25 mouse cellular contexts compared by ENCODE assay signal in genomic region chr8:124746661-124747060, GRCm38 (mm10). TPM values are rescaled to one million over a fixed set of nuclear protein-coding genes. Genes with fewer than 3 reads are reported as not detected.
DNase-seq lines count a peak whose midpoint lies in the region; ATAC-seq lines count a peak whose summit lies in the region.
"Had no signal": no experiment of that assay in that cellular context is flagged by ENCODE, and none has a peak within 500 bp of the region (broad histone marks: within the 10 kb centered on the region; RNA-seq: fewer than 3 reads in every experiment).

No protein-coding gene starts in this region.

- H3K27me3 ChIP-seq in limb, embryonic 12.5 days = peaks cover 27% of the 10 kb centered on the region
- peaks cover 29% of the 10 kb centered on the region for H3K27me3 ChIP-seq in limb, embryonic 10.5 days (ENCODE audit: low read depth, poor library complexity, severe bottlenecking)
- H3K27me3 ChIP-seq in liver, embryonic 16.5 days (ENCODE audit: control insufficient read depth, insufficient read depth, low read depth, low read length) = peaks cover 18% of the 10 kb centered on the region

- no peak overlapping the region for H3K4me3 ChIP-seq in limb, embryonic 12.5 days (replicated peaks)
- no peak overlapping the region for H3K4me3 ChIP-seq in limb, embryonic 10.5 days
- H3K4me3 ChIP-seq in liver, embryonic 16.5 days (ENCODE audit: low read depth, low read length) = no peak overlapping the region
- H3K4me3 ChIP-seq: embryonic facial prominence, embryonic 13.5 days; embryonic facial prominence, embryonic 15.5 days; erythroblast, embryonic 14.5 days; forebrain, embryonic 10.5 days; forebrain, embryonic 12.5 days had no signal

- no peak overlapping the region for H3K4me2 ChIP-seq in limb, embryonic 12.5 days
- no peak overlapping the region for H3K4me2 ChIP-seq in liver, embryonic 16.5 days (ENCODE audit: low read depth, low read length)
- H3K4me2 ChIP-seq: embryonic facial prominence, embryonic 13.5 days; embryonic facial prominence, embryonic 15.5 days; forebrain, embryonic 12.5 days had no signal

- no peak overlapping the region for H3K27ac ChIP-seq in limb, embryonic 12.5 days
- H3K27ac ChIP-seq in limb, embryonic 10.5 days = no peak overlapping the region
- H3K27ac ChIP-seq in liver, embryonic 16.5 days (ENCODE audit: low read length) = no peak overlapping the region
- H3K27ac ChIP-seq: embryonic facial prominence, embryonic 13.5 days; embryonic facial prominence, embryonic 15.5 days; forebrain, embryonic 10.5 days; forebrain, embryonic 12.5 days had no signal

- H3K36me3 ChIP-seq in limb, embryonic 12.5 days = no peaks in the 10 kb centered on the region
- peaks cover under 1% of the 10 kb centered on the region; the same call in 1 of the 2 replicates for H3K36me3 ChIP-seq in limb, embryonic 10.5 days
- no peaks in the 10 kb centered on the region for H3K36me3 ChIP-seq in liver, embryonic 16.5 days (ENCODE audit: control insufficient read depth, insufficient read depth)
- H3K36me3 ChIP-seq: embryonic facial prominence, embryonic 15.5 days; forebrain, embryonic 12.5 days had no signal

- DNase-seq in limb, embryonic 10.5 days (ENCODE audit: low spot score) = no peak
- no peak for DNase-seq in liver
- DNase-seq in yolk sac, embryonic 10.5 days (ENCODE audit: low spot score) = peak; percentile 56
- DNase-seq in gastrocnemius, adult 18-20 months (ENCODE audit: low spot score) = no peak
- DNase-seq: adrenal gland, adult 2 months; adrenal gland, postnatal 10 days; adrenal gland, postnatal 25 days; cerebellum, adult 11 months; cerebellum, adult 18-20 months; cerebellum, adult 8-10 months; cerebellum, adult 9-11 months; cerebellum, postnatal 14 days; cerebellum, postnatal 36 days; embryo, embryonic 11 days had no signal

- WGBS in limb, embryonic 12.5 days = 77% methylated on average over 13 of the region's 13 CpGs
- 75% methylated on average over 13 of the region's 13 CpGs for WGBS in limb, embryonic 10.5 days
- WGBS in liver, embryonic 16.5 days (ENCODE audit: insufficient replicate concordance) = 54% methylated on average over 13 of the region's 13 CpGs

- no peaks in the 10 kb centered on the region for H3K9me3 ChIP-seq in limb, embryonic 12.5 days
- H3K9me3 ChIP-seq in limb, embryonic 10.5 days (replicated peaks) = no peaks in the 10 kb centered on the region
- no peaks in the 10 kb centered on the region for H3K9me3 ChIP-seq in liver, embryonic 16.5 days (replicated peaks; ENCODE audit: control insufficient read depth, low read length)
- H3K9me3 ChIP-seq: embryonic facial prominence, embryonic 13.5 days; embryonic facial prominence, embryonic 15.5 days; forebrain, embryonic 10.5 days; forebrain, embryonic 12.5 days had no signal

- no peak for ATAC-seq in limb, embryonic 12.5 days (ENCODE audit: insufficient number of reproducible peaks, insufficient read depth, low FRiP score, low TSS enrichment, low read depth)
- ATAC-seq in liver, embryonic 16.5 days (ENCODE audit: low read depth) = peak; percentile 17; the same call in 1 of the 2 replicates
- ATAC-seq: forebrain, embryonic 14.5 days had no signal

- H3K9ac ChIP-seq in limb, embryonic 12.5 days (replicated peaks) = 0 out of 2 replicates have a peak overlapping the region, but pooled peaks have one; percentile 4
- H3K9ac ChIP-seq in liver, embryonic 16.5 days (ENCODE audit: low read depth, low read length) = no peak overlapping the region
- H3K9ac ChIP-seq: embryonic facial prominence, embryonic 13.5 days; embryonic facial prominence, embryonic 15.5 days; forebrain, embryonic 12.5 days had no signal

- H3K4me1 ChIP-seq in limb, embryonic 12.5 days (replicated peaks) = peaks cover 13% of the 10 kb centered on the region
- H3K4me1 ChIP-seq in limb, embryonic 10.5 days = peaks cover 16% of the 10 kb centered on the region
- peaks cover 16% of the 10 kb centered on the region for H3K4me1 ChIP-seq in liver, embryonic 16.5 days (ENCODE audit: control insufficient read depth, low read depth, low read length)

RNA-seq across cellular contexts. Expression of gene Fam89a, which starts 5.0 kb away (rescaled TPM):
- 4.4 and 4.8 TPM in 2 replicates for polyA plus RNA-seq in limb, embryonic 12.5 days (2016; fragmentation: Nextera tagmentation; extraction: Ambion mirVana)
- 5.1 and 7.0 TPM in 2 replicates for polyA plus RNA-seq in limb, embryonic 10.5 days (2016; fragmentation: Nextera tagmentation; extraction: Ambion mirVana)
- 2.1 and 2.3 TPM in 2 replicates for polyA plus RNA-seq in liver, embryonic 16.5 days (2015; fragmentation: Nextera tagmentation; extraction: Ambion mirVana)
- total RNA-seq in gastrocnemius, adult 18-20 months (2021) = 1 to 10 TPM in 1 of 2 experiments, under 1 TPM in 1; 0.62 to 1.5 TPM
- total RNA-seq: common myeloid progenitor, adult 5-6 weeks had no signal
- polyA plus RNA-seq: erythroblast, embryonic 14.5 days had no signal

RNA-seq across cellular contexts. Expression of gene Arv1, which starts 24.7 kb away (rescaled TPM):
- 29.2 and 34.2 TPM in 2 replicates for polyA plus RNA-seq in limb, embryonic 12.5 days (2016; fragmentation: Nextera tagmentation; extraction: Ambion mirVana)
- 33.6 and 33.8 TPM in 2 replicates for polyA plus RNA-seq in limb, embryonic 10.5 days (2016; fragmentation: Nextera tagmentation; extraction: Ambion mirVana)
- 4.8 and 5.7 TPM in 2 replicates for polyA plus RNA-seq in liver, embryonic 16.5 days (2015; fragmentation: Nextera tagmentation; extraction: Ambion mirVana)
- 1 to 10 TPM; 2.6 to 3.1 TPM for total RNA-seq in gastrocnemius, adult 18-20 months (2021)

RNA-seq across cellular contexts. Expression of gene Ttc13, which starts 24.9 kb away (rescaled TPM):
- 51.4 and 52.0 TPM in 2 replicates for polyA plus RNA-seq in limb, embryonic 12.5 days (2016; fragmentation: Nextera tagmentation; extraction: Ambion mirVana)
- 45.5 and 51.9 TPM in 2 replicates for polyA plus RNA-seq in limb, embryonic 10.5 days (2016; fragmentation: Nextera tagmentation; extraction: Ambion mirVana)
- 14.2 and 14.6 TPM in 2 replicates for polyA plus RNA-seq in liver, embryonic 16.5 days (2015; fragmentation: Nextera tagmentation; extraction: Ambion mirVana)
- 10 to 100 TPM; 17.1 to 20.6 TPM for total RNA-seq in gastrocnemius, adult 18-20 months (2021)

RNA-seq across cellular contexts. Expression of gene Trim67, which starts 46.2 kb away (rescaled TPM):
- 0.05 TPM in 1 of 2 replicates, not detected in the other for polyA plus RNA-seq in limb, embryonic 12.5 days (2016; fragmentation: Nextera tagmentation; extraction: Ambion mirVana)
- polyA plus RNA-seq in limb, embryonic 10.5 days (2016; fragmentation: Nextera tagmentation; extraction: Ambion mirVana) = not detected in 2 replicates
- 0.02 TPM in 2 replicates for polyA plus RNA-seq in liver, embryonic 16.5 days (2015; fragmentation: Nextera tagmentation; extraction: Ambion mirVana)
- under 1 TPM; 0.05 to 0.21 TPM for total RNA-seq in gastrocnemius, adult 18-20 months (2021)
- total RNA-seq: common myeloid progenitor, adult 5-6 weeks; MEL had no signal
- polyA plus RNA-seq: C2C12; erythroblast, embryonic 14.5 days had no signal
